Mouse (Mus musculus) midbrain, embryonic 14.5 days (tissue): ENCODE results near the gene Chrnb1. TPM values are rescaled to one million over a fixed set of nuclear protein-coding genes. Genes with fewer than 3 reads are reported as not detected.

Experiments
- ATAC-seq: fragments of 200-750 bp; cut with Nextera tagmentation; 2 replicates; pipeline ENCODE4 v1.8.0; 2017; ENCODE audit warnings: moderate number of reproducible peaks, moderate library complexity; ENCODE audit not compliant: low FRiP score, low TSS enrichment
- DNase-seq: peaks from one replicate; pipeline ENCODE4 v3.0.0-alpha.2; 2015
- H3K27ac ChIP-seq: fragments of 300-500 bp; sonication (generic); replicated peaks from 2 replicates; pipeline ENCODE4 v1.5.1; 2014; ENCODE audit warnings: mild to moderate bottlenecking, low read depth, low read length, moderate library complexity
- H3K27me3 ChIP-seq: fragments of 300-500 bp; sonication (generic); 2 replicates; pipeline ENCODE4 v1.6.1; 2014; ENCODE audit warnings: low read length, control low read depth, mixed read lengths; ENCODE audit not compliant: control insufficient read depth, insufficient read depth
- H3K36me3 ChIP-seq: fragments of 300-500 bp; sonication (generic); 2 replicates; pipeline ENCODE4 v1.6.1; 2014; ENCODE audit warnings: low read length, control low read depth; ENCODE audit not compliant: control insufficient read depth, insufficient read depth
- H3K4me1 ChIP-seq: fragments of 300-500 bp; sonication (generic); 2 replicates; pipeline ENCODE4 v1.6.1; 2014; ENCODE audit warnings: mild to moderate bottlenecking, antibody characterized with exemption, low read length, control low read depth; ENCODE audit not compliant: control insufficient read depth, insufficient read depth
- H3K4me2 ChIP-seq: fragments of 300-500 bp; sonication (generic); 2 replicates; pipeline ENCODE4 v1.6.1; 2014; ENCODE audit warnings: mild to moderate bottlenecking, low read length, moderate library complexity
- H3K4me3 ChIP-seq: fragments of 300-500 bp; sonication (generic); replicated peaks from 2 replicates; pipeline ENCODE4 v1.5.1; 2014; ENCODE audit warnings: low read depth, low read length
- H3K9ac ChIP-seq: fragments of 300-500 bp; sonication (generic); replicated peaks from 2 replicates; pipeline ENCODE4 v1.6.1; 2014; ENCODE audit warnings: mild to moderate bottlenecking, low read length, moderate library complexity
- H3K9me3 ChIP-seq: fragments of 300-500 bp; sonication (generic); 2 replicates; pipeline ENCODE4 v1.6.1; 2016; ENCODE audit warnings: low read length, control low read depth, mixed read lengths; ENCODE audit not compliant: control insufficient read depth
- WGBS: fragments of 180-500 bp; shearing (Covaris S2); extraction: QIAGEN DNeasy Blood & Tissue Kit; methylation state at CpG from one replicate; pipeline ENCODE4 v1.1.7; 2014; 5-methylcytosine and 5-hydroxymethylcytosine counted together
- polyA plus RNA-seq: library from polyadenylated mRNA; unstranded; fragments of >200 nt; fragmentation: Nextera tagmentation; extraction: Ambion mirVana; gene quantifications from 2 replicates; pipeline ENCODE4 v1.2.1, GENCODE M21; 2014

Chrnb1 gene
- polyA plus RNA-seq, 1 experiment from 2014 or later = 1.3 TPM

DNA sequence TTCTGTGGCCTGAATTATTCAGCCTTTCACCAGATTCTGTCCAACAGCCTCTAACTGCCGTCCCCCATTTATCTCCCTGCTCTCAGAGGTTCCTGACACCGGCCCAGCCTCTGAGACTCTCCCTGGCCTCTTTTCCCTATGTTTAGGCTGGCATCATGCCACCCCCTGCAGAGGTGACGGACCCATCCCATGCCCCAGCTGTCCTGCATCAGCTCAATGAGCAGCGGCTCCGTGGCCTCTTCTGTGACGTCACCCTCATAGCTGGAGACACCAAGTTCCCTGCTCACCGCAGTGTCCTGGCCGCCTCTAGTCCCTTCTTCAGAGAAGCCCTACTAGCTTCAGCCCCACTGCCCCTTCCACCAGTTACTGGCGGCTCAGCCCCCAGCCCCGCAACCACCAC, 20.0 kb downstream of the Chrnb1 start:
- Histone ChIP-seq H3K36me3 (peaks cover 16% of the 10 kb centered on the region), H3K27ac (no peak overlapping the region), H3K4me3 (no peak overlapping the region), H3K4me1 (no peaks in the 10 kb centered on the region), H3K9ac (no peak overlapping the region), H3K4me2 (no peak overlapping the region), H3K9me3 (no peaks in the 10 kb centered on the region), H3K27me3 (no peaks in the 10 kb centered on the region)
- no peak for ATAC-seq
- no peak for DNase-seq
- 78% methylated on average over 10 of the region's 10 CpGs for WGBS

DNA sequence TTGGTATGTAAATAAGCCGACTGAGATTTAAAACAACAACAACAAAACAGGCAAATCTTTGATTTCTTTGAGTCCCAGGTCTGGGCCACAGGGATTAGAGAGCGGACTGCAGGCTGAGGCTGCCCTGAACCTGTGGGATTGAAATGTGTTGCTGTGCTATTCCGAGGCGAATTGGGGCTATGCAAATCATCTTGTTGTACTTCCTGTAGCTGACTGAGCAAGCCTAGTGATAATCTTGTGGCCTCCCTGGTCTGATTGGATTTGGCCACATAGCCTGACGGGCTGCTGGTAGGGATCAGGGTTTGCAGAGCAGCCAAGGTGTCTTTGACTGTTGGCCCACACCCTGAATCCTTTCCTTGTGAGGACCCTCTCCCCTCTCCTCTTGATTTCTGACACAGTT, 20.8 kb downstream of the Chrnb1 start:
- Histone ChIP-seq H3K9me3 (no peaks in the 10 kb centered on the region), H3K4me1 (no peaks in the 10 kb centered on the region), H3K9ac (no peak overlapping the region), H3K4me3 (no peak overlapping the region), H3K36me3 (peaks cover 17% of the 10 kb centered on the region), H3K27me3 (no peaks in the 10 kb centered on the region), H3K4me2 (no peak overlapping the region), H3K27ac (no peak overlapping the region)
- DNase-seq = no peak
- no peak for ATAC-seq
- WGBS = 58% methylated on average over 5 of the region's 5 CpGs

DNA sequence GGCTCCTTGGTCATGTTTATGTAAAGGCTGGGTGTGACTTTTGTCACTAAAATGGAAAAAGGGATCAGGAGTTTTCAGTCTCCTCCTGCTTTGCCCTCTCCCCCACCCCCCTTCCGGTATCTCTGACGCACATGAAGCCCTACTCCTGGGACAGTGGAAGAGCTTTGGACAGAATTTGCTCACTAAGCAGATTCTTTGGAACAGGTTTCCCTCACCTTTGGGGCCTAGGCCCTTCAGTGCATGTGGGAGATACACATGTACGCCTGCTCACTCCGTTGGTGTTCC, 28.2 kb downstream of the Chrnb1 start:
- H3K27ac ChIP-seq = no peak overlapping the region
- DNase-seq (no peak), ATAC-seq (no peak)
- 70% methylated on average over 4 of the region's 4 CpGs for WGBS
- H3K4me1 ChIP-seq = peaks cover 11% of the 10 kb centered on the region
- H3K36me3 ChIP-seq = 0 out of 2 replicates have a peak, but pooled peaks cover 4% of the 10 kb centered on the region
- no peaks in the 10 kb centered on the region for H3K9me3 ChIP-seq
- peak overlapping the region; percentile 68 for H3K4me2 ChIP-seq
- no peak overlapping the region for H3K9ac ChIP-seq
- no peaks in the 10 kb centered on the region for H3K27me3 ChIP-seq
- no peak overlapping the region; the same call in 1 of the 2 replicates for H3K4me3 ChIP-seq

DNA sequence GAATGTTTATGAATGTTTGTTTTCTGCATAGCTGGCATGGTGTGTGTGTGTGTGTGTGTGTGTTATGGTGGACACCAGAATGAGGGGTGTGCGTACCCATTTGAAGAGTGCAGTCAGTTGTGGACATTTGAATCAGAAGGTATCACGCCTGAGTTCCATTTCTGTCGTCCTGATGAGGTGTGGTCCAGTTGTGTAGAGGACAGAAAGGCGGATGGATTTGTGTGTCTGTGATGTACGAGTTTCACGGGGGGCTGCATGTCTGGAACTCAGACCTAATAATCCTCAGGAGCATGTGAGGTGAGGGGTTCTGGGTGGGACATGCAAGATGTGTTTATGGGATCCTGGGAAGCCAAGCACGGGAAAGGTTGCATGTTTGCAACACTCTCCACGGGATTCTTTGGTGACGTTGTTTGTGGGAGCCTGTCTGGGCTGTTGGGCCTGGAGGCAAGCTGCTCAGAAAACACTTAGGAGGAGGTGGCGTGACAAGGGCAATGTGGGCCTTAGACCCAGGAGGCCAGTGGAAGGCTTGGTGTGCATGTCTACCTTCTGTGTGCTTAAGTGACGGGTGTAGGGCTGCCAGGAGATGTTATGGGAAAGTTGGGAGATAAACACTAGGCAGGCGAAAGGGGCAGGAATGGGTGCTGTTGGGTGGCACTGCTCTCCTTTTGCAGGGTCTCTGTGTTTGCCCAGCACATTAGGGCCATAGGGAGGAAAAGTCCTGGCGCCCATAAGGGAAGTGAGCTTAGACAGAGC, 28.7 kb downstream of the Chrnb1 start:
- ATAC-seq (no peak), DNase-seq (no peak)
- H3K36me3 ChIP-seq = 0 out of 2 replicates have a peak, but pooled peaks cover 4% of the 10 kb centered on the region
- no peaks in the 10 kb centered on the region for H3K9me3 ChIP-seq
- no peaks in the 10 kb centered on the region for H3K27me3 ChIP-seq
- peak overlapping the region; percentile 89 for H3K4me3 ChIP-seq
- 60% methylated on average over 13 of the region's 13 CpGs for WGBS
- peak overlapping the region; percentile 68 for H3K4me2 ChIP-seq
- H3K27ac ChIP-seq = peak overlapping the region; percentile 81; the same call in 1 of the 2 replicates
- H3K4me1 ChIP-seq = peaks cover 11% of the 10 kb centered on the region
- peak overlapping the region; percentile 98 for H3K9ac ChIP-seq

DNA sequence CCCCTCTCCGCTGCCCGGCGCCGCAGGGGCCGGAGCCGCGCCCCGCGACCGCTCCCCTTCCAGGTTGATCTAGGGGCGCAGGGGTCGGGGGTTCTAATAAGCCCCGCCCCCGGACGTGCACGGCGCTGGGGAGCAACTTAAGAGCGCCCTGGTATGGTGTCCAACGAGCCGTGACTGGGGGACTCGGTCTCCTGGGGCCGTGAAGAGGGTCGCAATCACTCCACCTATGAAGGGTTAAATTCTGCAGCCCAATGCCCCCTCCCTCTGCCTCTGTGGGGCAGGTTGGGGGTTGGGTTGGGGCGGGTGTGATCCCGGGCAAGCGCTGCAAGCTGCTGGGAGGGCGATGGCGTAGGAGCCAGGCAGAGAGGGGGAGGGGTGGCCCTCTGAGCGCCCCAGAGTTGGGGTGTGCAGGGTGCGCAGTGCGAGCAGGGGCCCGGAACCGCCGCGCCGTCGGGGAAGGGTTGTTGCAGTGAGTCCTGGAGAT, 29.6 kb downstream of the Chrnb1 start:
- no peaks in the 10 kb centered on the region for H3K9me3 ChIP-seq
- no peaks in the 10 kb centered on the region for H3K27me3 ChIP-seq
- 0 out of 2 replicates have a peak, but pooled peaks cover 4% of the 10 kb centered on the region for H3K36me3 ChIP-seq
- peak overlapping the region; percentile 68 for H3K4me2 ChIP-seq
- peak overlapping the region; percentile 81 for H3K27ac ChIP-seq
- H3K4me3 ChIP-seq = peak overlapping the region; percentile 89
- 1% methylated on average over 37 of the region's 37 CpGs for WGBS
- peaks cover 11% of the 10 kb centered on the region for H3K4me1 ChIP-seq
- ATAC-seq (peak; percentile 79), DNase-seq (peak; percentile 73)
- peak overlapping the region; percentile 98 for H3K9ac ChIP-seq

DNA sequence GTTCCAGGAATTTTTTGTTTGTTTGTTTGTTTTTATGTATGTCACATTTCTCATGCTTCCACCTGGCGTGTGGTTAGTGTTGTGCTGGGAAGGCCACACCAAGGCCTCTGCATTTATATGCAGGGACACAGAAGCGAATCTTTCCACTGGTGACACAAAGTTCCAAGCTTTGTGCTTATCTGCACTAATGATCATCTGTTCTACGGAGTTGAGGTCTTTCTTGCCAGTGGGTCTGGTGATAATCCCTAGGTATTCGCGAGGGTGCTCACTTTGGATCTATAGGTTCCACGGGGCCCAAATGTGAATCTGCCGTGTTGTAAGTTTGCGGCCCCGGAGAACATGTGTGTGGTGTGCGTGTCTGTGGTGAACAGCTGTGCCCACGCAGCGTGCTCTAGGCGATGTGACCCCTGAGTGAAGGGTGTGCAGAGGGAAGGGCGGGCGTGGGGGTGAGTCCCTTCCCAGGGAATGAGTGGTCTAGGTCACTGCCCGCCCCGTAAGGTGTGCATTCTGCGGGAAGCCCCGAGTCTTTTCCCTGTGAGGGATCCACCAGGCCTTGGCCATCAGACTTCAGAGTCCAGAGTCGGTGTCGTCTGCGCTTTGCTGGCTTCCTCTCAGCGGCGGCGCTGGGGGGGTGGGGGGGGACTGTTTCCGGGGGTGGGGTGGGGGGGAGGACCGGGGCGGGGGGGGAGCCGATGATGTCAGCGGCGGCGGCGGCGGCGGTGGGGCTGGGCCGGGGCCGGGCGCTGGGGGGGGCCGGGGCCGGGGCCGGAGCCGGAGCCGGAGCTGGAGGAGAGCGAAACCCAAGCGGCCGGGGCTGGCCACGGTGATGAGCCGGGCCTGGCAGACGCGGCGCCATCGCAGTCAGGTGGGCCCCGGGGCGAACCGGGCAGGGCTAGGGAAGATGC, 30.3 kb downstream of the Chrnb1 start, which contains the start of gene Zbtb4:
TSS of gene Zbtb4 (plus strand) at position 692 of the 905 bp plus-strand sequence.
- ATAC-seq (peak; percentile 76), DNase-seq (peak; percentile 67)
- Histone ChIP-seq H3K36me3 (no peaks in the 10 kb centered on the region), H3K9ac (peak within 1 kb of the TSS; percentile 98), H3K27me3 (no peaks in the 10 kb centered on the region), H3K4me1 (peaks cover 14% of the 10 kb centered on the region), H3K4me3 (peak within 1 kb of the TSS; percentile 89), H3K4me2 (peak within 1 kb of the TSS; percentile 68), H3K27ac (peak within 1 kb of the TSS; percentile 81), H3K9me3 (no peaks in the 10 kb centered on the region)
- WGBS = 17% methylated on average over 46 of the region's 55 CpGs

DNA sequence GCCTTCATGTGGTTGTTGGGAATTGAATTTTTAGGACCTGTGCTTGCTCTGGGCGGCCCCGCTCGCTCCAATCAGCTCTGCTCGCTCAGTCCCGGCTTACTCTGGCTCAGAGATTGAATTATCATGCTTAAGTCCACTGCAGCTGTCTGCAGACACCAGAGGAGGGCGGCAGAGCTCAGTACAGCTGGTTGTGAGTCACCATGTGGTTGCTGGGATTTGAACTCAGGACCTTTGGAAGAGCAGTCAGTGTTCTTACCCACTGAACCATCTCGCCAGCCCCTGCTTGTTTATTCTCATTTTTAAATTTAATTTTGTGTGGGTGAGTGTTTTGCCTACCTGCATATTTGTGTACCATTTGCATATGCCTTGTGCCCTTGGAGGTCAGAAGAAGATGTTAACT, 32.2 kb downstream of the Chrnb1 start:
- DNase-seq (no peak), ATAC-seq (no peak)
- Histone ChIP-seq H3K9me3 (no peaks in the 10 kb centered on the region), H3K27me3 (no peaks in the 10 kb centered on the region), H3K4me1 (peaks cover 23% of the 10 kb centered on the region), H3K4me2 (no peak overlapping the region), H3K4me3 (no peak overlapping the region), H3K27ac (no peak overlapping the region), H3K36me3 (no peaks in the 10 kb centered on the region), H3K9ac (no peak overlapping the region)
- WGBS = 68% methylated on average over 7 of the region's 7 CpGs

DNA sequence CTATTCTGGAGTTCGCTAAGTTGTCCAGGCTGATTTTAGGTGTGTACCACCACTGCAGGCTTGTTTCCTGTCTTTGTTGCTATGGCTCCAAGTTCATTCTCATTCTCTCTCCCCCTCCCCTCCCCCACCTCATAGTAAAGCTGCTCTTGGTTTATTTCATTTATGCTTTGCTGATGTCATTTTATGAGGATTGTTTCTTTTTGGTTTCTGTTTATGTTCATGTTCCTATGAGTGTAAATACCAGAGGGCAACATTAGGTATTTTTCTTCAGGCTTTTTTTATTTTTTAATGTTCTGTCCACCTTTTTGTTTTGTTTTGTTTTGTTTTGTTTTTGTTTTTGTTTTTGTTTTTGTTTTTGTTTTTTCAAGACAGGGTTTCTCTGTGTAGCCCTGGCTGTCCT, 33.9 kb downstream of the Chrnb1 start, which contains the start of gene Slc35g3:
TSS of gene Slc35g3 (minus strand) at position 101 of the 400 bp plus-strand sequence.
- WGBS = 80% methylated on average over 1 of the region's 1 CpGs
- H3K4me1 ChIP-seq = peaks cover 24% of the 10 kb centered on the region
- H3K9ac ChIP-seq = peak within 1 kb of the TSS; percentile 68; the same call in 1 of the 2 replicates

More for the DNA sequence above, 33.9 kb downstream of the Chrnb1 start, which contains the start of gene Slc35g3:
- Histone ChIP-seq H3K27ac (peak within 1 kb of the TSS; percentile 99), H3K4me2 (no peak within 1 kb of the TSS), H3K9me3 (no peaks in the 10 kb centered on the region), H3K4me3 (no peak within 1 kb of the TSS), H3K36me3 (no peaks in the 10 kb centered on the region), H3K27me3 (no peaks in the 10 kb centered on the region)
- ATAC-seq (no peak), DNase-seq (no peak)
